Mouse (Mus musculus): Measurements from ENCODE around the gene Gmnc. TPM values are rescaled to one million over a fixed set of nuclear protein-coding genes. Genes with fewer than 3 reads are reported as not detected.
A peak's percentile ranks its signal among the peaks of the same experiment; 100 is the strongest.

The Gmnc gene
- total RNA-seq, 2 experiments from 2014 or later, result not detected

DNA sequence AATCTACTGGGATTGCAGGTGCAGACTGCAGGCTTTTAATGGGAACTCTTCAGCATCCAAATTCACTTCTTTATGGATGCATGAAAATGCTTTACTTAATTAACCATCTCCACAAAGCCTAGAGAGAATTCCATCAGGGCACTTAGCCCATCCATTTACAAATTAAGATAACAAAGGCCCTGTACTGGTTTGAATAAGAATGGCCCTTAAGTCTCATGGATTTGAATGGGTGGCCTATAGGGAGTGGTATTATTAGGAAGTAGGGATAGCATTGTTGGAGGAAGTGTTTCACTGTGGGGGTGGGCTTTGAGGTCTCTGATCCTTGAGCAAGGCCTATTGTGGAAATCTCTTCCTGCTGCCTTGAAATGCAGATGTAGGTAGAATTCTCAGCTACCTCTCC is 29.5 kb downstream of the Gmnc start:
- TF ChIP-seq CTCF (IDR thresholded peaks at IDR 0.05), result no peak
- intact Hi-C loops (cut with DNase I), result no loop called here
- Histone ChIP-seq H3K4me3 (no peak overlapping the region), H3K27ac (no peak overlapping the region)
- no peak for DNase-seq

DNA sequence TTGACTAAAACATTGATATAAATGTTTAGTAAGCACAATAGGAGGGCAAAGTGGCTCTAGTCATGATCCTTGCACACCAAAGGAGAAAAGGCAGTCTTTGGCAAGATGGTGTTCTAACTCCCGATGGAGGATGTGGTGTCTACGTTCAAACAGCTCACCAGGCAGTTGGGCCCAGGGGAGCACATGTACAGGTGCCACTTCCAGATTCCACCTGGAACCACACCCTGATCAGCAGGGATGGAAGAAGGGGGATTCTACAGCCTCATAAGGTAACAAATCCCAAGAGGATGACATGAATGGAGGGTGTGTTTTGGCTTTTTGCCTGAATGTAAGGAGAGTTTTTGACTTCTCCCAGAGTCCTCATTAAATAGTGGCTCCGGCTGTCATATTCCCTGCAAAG is 39.9 kb downstream of the Gmnc start:
- TF ChIP-seq CTCF (IDR thresholded peaks at IDR 0.05), result no peak
- intact Hi-C loops (cut with DNase I), result no loop called here
- H3K4me3 ChIP-seq, result no peak overlapping the region
- DNase-seq, result no peak
- H3K27ac ChIP-seq, result no peak overlapping the region

DNA sequence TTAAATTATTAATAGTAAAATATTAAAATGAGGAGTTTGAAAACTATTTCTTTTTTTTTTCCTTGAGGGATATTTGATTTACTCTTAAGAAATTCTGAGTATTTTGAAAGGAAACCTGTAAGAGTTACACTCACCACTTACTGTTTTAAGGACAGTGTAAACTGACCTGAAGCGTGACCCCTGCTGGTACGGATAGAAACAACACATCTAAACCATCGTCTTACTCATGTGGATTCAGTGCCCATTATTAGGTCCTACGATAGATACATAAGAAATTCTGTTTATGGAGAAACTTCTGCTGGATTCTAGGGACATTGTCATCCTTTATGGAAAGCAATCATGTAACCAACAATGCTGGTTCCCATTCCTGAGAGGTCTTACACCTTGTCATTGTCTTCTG is 41.2 kb downstream of the Gmnc start:
- no peak overlapping the region for H3K4me3 ChIP-seq
- no peak for DNase-seq
- intact Hi-C loops (cut with DNase I), result no loop called here
- H3K27ac ChIP-seq, result no peak overlapping the region
- TF ChIP-seq CTCF (IDR thresholded peaks at IDR 0.05), result no peak; the same call in 1 of the 2 replicates

DNA sequence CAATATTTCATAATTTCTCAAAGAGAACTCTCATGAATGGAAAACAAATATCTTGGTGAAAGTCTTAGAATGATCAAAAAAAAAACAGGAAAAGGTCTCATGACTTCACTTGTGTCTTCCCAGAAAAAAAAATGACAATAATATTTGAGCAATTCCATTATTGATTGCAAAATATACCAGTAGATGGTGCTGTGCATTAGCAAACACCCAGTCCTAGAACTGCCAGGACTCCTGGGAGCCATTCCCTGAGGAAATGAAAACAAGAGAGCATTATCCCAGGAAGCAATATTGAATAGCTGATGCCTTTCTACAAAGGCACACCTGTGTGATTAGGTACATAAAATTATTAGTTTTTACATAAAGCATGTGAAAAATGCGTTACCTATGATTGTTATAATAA is 87.5 kb downstream of the Gmnc start:
- Histone ChIP-seq H3K4me3 (no peak overlapping the region), H3K27ac (no peak overlapping the region)
- intact Hi-C loops (cut with DNase I), result no loop called here
- DNase-seq, result no peak
- TF ChIP-seq CTCF (IDR thresholded peaks at IDR 0.05), result peak; percentile 28; the same call in 1 of the 2 replicates

DNA sequence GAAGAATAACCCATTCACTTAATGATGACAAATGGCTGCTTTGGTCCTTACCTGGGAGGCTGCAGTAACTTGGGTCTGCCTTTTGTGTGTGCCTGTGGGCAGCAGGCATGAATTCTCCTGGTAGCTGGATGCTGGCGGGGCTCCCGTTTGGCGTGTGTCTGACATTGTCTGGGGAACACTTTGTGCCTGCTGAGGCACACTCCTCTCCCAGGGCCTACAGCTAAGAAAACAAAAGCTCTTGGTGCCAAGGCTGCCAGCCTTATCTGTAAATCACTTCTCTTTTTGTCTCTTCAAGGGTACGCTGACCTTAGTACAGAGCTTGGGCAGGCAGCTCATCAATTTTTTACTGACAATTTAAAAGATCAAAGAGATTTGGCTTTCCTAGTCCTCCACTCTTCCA is 90.0 kb downstream of the Gmnc start:
- no peak overlapping the region for H3K27ac ChIP-seq
- no peak for TF ChIP-seq CTCF (IDR thresholded peaks at IDR 0.05)
- H3K4me3 ChIP-seq, result no peak overlapping the region
- DNase-seq, result peak; percentile 12
- intact Hi-C loops (cut with DNase I), result no loop called here

DNA sequence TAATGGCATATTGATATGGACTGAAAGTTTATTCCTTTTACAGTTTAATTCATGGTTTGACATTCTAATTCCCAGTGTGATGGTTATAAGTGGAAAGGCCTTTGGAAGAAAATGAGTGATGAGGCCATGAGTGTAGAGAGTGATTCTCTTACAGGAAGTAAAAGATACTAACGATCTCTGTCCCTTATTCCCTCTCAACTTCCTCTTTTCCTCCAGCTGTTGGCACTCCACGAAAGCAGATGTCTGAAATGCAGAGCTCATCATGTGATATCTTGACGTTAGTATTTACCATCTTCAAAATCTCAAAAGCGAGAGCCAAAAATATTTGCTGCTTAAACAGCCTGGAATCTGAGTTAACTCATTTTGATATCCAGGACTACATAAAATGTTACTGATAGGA is 105.1 kb downstream of the Gmnc start:
- no peak overlapping the region for H3K4me3 ChIP-seq
- intact Hi-C loops (cut with DNase I), result no loop called here
- H3K27ac ChIP-seq, result no peak overlapping the region
- TF ChIP-seq CTCF (IDR thresholded peaks at IDR 0.05), result no peak
- DNase-seq, result no peak

DNA sequence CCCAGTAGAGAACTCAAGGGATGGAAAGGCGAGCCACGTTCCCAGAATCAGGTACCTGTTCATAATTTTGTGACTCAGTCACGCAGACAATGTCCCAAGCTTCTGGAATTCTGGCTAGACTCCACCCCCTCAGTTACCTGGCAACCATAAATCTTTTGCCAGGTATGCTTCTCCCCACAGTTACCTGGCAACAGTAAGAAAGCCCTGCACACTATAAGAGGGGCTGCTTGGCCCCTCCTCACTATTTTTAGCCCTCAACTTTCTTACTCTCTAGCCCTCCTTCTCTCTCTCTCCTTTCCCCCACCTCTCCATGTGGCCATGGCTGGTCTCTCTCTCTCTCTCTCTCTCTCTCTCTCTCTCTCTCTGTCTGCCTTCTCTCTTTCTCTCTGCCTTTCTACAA is 114.6 kb downstream of the Gmnc start:
- intact Hi-C loops (cut with DNase I), result no loop called here
- no peak for DNase-seq
- H3K27ac ChIP-seq, result no peak overlapping the region
- no peak for TF ChIP-seq CTCF (IDR thresholded peaks at IDR 0.05)
- no peak overlapping the region for H3K4me3 ChIP-seq
